Mouse (Mus musculus) fibroblast of lung, adult 2 months (primary cell): Measurements from ENCODE around the gene Mfsd4b3.
"Not testable (repeated sequence)": the region's sequence is repeated elsewhere in the genome, so short reads cannot be mapped to it uniquely, and the experiment has no call there.

ENCODE experiments used
- DNase-seq: peaks from one replicate; pipeline ENCODE4 v3.0.0-alpha.2; 2011; ENCODE audit warnings: low read depth

Mfsd4b3 gene

GRCm38 (mm10) chr10:39924556-39924955 lies 35.4 kb downstream of the Mfsd4b3 start:
- not testable (repeated sequence) for DNase-seq

- DNase-seq: no peak
Observed at GRCm38 (mm10) chr10:39912616-39913015, 47.3 kb downstream of the Mfsd4b3 start.

- peak; percentile 27 for DNase-seq
Observed at GRCm38 (mm10) chr10:39908768-39909441, 51.0 kb downstream of the Mfsd4b3 start.

- DNase-seq: no peak
Observed at GRCm38 (mm10) chr10:39906799-39907658, 52.9 kb downstream of the Mfsd4b3 start.

- no peak for DNase-seq
Observed at GRCm38 (mm10) chr10:39904191-39904590, 55.8 kb downstream of the Mfsd4b3 start.

GRCm38 (mm10) chr10:39898874-39899371 lies 61.0 kb downstream of the Mfsd4b3 start, which contains the start of gene Mfsd4b4:
Mfsd4b4 (minus strand) TSS chr10:39899238.
- peak; percentile 81 for DNase-seq
